Mouse (Mus musculus) olfactory bulb, adult 2 months (tissue): ENCODE data around the gene Olfr1084. TPM values are rescaled to one million over a fixed set of nuclear protein-coding genes. Genes with fewer than 3 reads are reported as not detected.
"Not testable (repeated sequence)": the region's sequence is repeated elsewhere in the genome, so short reads cannot be mapped to it uniquely, and the experiment has no call there.

Source experiments
- H3K27ac ChIP-seq: fragments of 200-500 bp; 2 replicates; pipeline ENCODE4 v1.5.1; 2012; ENCODE audit warnings: low read depth, low read length; ENCODE audit not compliant: insufficient read depth
- H3K4me1 ChIP-seq: fragments of 200-500 bp; 2 replicates; pipeline ENCODE4 v1.6.1; 2012; ENCODE audit warnings: low read length; ENCODE audit not compliant: control insufficient read depth, insufficient read depth
- H3K4me3 ChIP-seq: fragments of 200-500 bp; 2 replicates; pipeline ENCODE4 v1.5.1; 2012; ENCODE audit warnings: mild to moderate bottlenecking, low read depth, low read length, moderate library complexity; ENCODE audit not compliant: insufficient read depth
- CTCF ChIP-seq: fragments of 200-500 bp; IDR thresholded peaks from 2 replicates; pipeline ENCODE4 v1.5.1; 2012; ENCODE audit warnings: low read depth, mild to moderate bottlenecking, low read length, moderate library complexity; ENCODE audit not compliant: insufficient read depth
- POLR2A ChIP-seq: fragments of 200-500 bp; IDR thresholded peaks from 2 replicates; pipeline ENCODE4 v1.6.1; 2012; ENCODE audit warnings: mild to moderate bottlenecking, low read depth, low read length, moderate library complexity; ENCODE audit not compliant: insufficient read depth
- WGBS: fragments of 180-500 bp; shearing (Covaris S2); methylation state at CpG from one replicate; pipeline ENCODE4 v1.1.7; 2018; 5-methylcytosine and 5-hydroxymethylcytosine counted together
- polyA plus RNA-seq: library from polyadenylated mRNA; stranded (reverse); fragments of >200 nt; gene quantifications from 2 replicates; pipeline ENCODE4 v1.2.4, GENCODE M21; 2012; ENCODE audit warnings: low replicate concordance; ENCODE audit not compliant: missing spikeins, insufficient read depth, insufficient read length

The Olfr1084 gene
- not detected in 2 replicates for polyA plus RNA-seq

DNA sequence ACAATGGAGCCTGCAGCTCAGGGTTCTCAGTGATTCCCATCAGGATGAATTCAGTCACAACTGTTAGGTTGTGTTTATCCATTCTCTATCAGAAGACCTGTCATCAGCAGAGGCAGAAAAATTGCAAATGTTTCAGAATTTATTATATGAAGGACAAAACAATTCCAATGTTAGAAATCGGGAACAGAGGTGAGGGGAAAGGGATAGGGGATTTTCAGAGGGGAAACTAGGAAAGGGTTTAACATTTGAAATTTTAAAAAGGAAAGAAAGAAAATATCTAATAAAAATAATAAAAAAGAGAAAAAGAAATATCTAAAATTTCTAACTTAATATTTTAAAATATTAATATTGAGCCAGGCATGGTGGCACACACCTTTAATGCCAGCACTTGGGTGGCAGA, at the start of gene Olfr1084:
Gene Olfr1084, minus strand, starts transcription at position 101 of the 400 bp plus-strand sequence.
- not testable (repeated sequence) for H3K4me1 ChIP-seq, H3K27ac ChIP-seq, H3K4me3 ChIP-seq
- 96% methylated on average over 1 of the region's 1 CpGs for WGBS

DNA sequence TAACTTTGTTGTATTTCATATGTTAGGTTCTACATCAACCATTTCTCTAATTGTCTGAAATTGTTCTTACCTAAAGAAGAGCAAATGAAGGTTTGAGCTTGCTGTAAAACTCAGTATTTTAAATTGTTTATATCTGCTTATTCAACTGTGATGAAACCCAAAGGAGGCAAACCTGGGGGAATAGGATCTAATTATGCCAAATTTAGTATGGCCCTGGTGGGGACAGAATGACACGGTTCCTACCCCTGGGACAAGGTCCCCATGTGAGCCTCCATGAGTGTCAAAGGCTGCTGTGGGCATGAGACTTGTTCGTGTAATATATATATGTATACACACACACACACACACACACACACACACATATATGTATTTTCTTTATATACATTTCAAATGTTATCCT, 40.5 kb upstream of the Olfr1084 start, which contains the start of gene Olfr1086:
Gene Olfr1086, minus strand, starts transcription at position 101 of the 400 bp plus-strand sequence.
- no peak within 1 kb of the TSS for H3K4me3 ChIP-seq
- WGBS, result 77% methylated on average over 2 of the region's 2 CpGs
- no peaks in the 10 kb centered on the region for H3K4me1 ChIP-seq
- TF ChIP-seq POLR2A (no peak), CTCF (no peak)
- H3K27ac ChIP-seq, result no peak within 1 kb of the TSS

DNA sequence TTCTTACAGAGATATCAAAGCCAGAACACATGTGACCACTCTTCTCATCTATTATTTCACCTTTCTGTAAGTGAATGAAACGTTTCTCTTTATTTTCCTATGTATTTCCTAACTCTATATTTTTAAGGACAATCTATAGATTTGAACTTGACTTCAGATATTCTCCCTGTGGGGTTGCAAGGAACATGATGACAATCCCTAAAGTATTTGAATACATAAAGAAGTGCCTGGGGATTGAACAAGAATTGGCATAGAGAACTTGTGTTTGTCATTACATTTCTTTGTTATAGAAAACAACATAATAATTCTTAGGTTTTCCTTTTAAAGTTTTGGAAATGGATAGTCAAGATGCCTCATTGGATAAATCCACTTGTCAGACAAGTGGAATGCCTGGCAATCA, 22.4 kb upstream of the Olfr1084 start, which contains the start of gene Olfr1085:
Gene Olfr1085, minus strand, starts transcription at position 101 of the 400 bp plus-strand sequence.
- no peak within 1 kb of the TSS for H3K27ac ChIP-seq
- H3K4me1 ChIP-seq, result no peaks in the 10 kb centered on the region
- H3K4me3 ChIP-seq, result no peak within 1 kb of the TSS
- 25% methylated on average over 1 of the region's 1 CpGs for WGBS
- no peak for TF ChIP-seq POLR2A
- TF ChIP-seq CTCF, result no peak

DNA sequence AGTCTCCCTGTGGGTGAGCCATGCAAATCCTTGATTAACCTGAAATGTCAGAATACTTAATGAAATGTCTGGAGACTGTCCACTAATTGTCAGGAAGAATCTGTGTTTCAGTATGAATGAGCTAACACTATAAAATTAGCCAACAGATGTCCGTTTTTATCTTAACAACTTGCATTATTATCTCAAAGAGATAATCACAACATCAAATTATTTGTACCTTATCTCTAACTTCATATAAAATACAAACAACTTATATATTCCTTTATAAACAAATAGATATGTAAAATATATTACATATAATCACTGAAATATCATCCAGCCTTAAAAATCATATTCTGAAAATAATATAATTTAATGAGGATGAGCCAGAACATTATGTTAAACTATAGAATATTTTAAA, 40.7 kb downstream of the Olfr1084 start, which contains the start of gene Olfr1082:
Gene Olfr1082, minus strand, starts transcription at position 101 of the 400 bp plus-strand sequence.
- H3K4me1 ChIP-seq, H3K4me3 ChIP-seq, H3K27ac ChIP-seq: not testable (repeated sequence)
- 44% methylated on average over 1 of the region's 1 CpGs for WGBS

Other genes with a start within 250 kb of the Olfr1084 start
- not detected in 2 replicates for gene Olfr1061, start 225.7 kb downstream of the Olfr1084 start, polyA plus RNA-seq
- gene Olfr1062, start 213.0 kb downstream of the Olfr1084 start, polyA plus RNA-seq, result not detected in 2 replicates
- gene Olfr1065, start 189.1 kb downstream of the Olfr1084 start, polyA plus RNA-seq, result not detected in 2 replicates
- gene Olfr1066, start 183.5 kb downstream of the Olfr1084 start, polyA plus RNA-seq, result not detected in 2 replicates
- gene Olfr228, start 152.3 kb downstream of the Olfr1084 start, polyA plus RNA-seq, result not detected in 2 replicates
- gene Olfr1076, start 131.3 kb downstream of the Olfr1084 start, polyA plus RNA-seq, result not detected in 2 replicates
- not detected in 2 replicates for gene Olfr1079, start 97.2 kb downstream of the Olfr1084 start, polyA plus RNA-seq
- not detected in 2 replicates for gene Olfr1080, start 81.5 kb downstream of the Olfr1084 start, polyA plus RNA-seq
- not detected in 2 replicates for gene Olfr1082, start 40.8 kb downstream of the Olfr1084 start, polyA plus RNA-seq
- not detected in 2 replicates for gene Olfr1085, start 22.3 kb upstream of the Olfr1084 start, polyA plus RNA-seq
- gene Olfr1086, start 40.4 kb upstream of the Olfr1084 start, polyA plus RNA-seq, result not detected in 2 replicates
- gene Olfr1087, start 58.7 kb upstream of the Olfr1084 start, polyA plus RNA-seq, result not detected in 2 replicates
- gene Olfr1089, start 94.0 kb upstream of the Olfr1084 start, polyA plus RNA-seq, result not detected in 2 replicates
- gene Olfr1090, start 119.3 kb upstream of the Olfr1084 start, polyA plus RNA-seq, result not detected in 2 replicates
- not detected in 2 replicates for gene Olfr1093, start 142.8 kb upstream of the Olfr1084 start, polyA plus RNA-seq
- not detected in 2 replicates for gene Olfr141, start 170.3 kb upstream of the Olfr1084 start, polyA plus RNA-seq
- not detected in 2 replicates for gene Olfr1094, start 184.9 kb upstream of the Olfr1084 start, polyA plus RNA-seq
- not detected in 2 replicates for gene Olfr1095, start 212.0 kb upstream of the Olfr1084 start, polyA plus RNA-seq
- gene Gm13723, start 235.1 kb upstream of the Olfr1084 start, polyA plus RNA-seq, result not detected in 2 replicates